Mouse (Mus musculus) spleen, postnatal 0 days (tissue): Measurements from ENCODE around the gene Cmklr1. TPM values are rescaled to one million over a fixed set of nuclear protein-coding genes. Genes with fewer than 3 reads are reported as not detected.

Experiments used
- polyA plus RNA-seq: library from polyadenylated mRNA; unstranded; fragments of >200 nt; fragmentation: Nextera tagmentation; extraction: Ambion mirVana; gene quantifications from 2 replicates; pipeline ENCODE4 v1.2.1, GENCODE M21; 2015

Gene Cmklr1
- polyA plus RNA-seq: 2.4 and 2.6 TPM in 2 replicates

GRCm38 (mm10) chr5:113650035-113650865 lies at the start of gene Cmklr1:
Gene Cmklr1, minus strand, starts transcription at chr5:113650426.

Other genes starting within 250 kb of the Cmklr1 start
- gene Wscd2, start 160.1 kb downstream of the Cmklr1 start, polyA plus RNA-seq: 0.60 and 0.80 TPM in 2 replicates
- not detected in 2 replicates for gene 1700069L16Rik, start 74.3 kb upstream of the Cmklr1 start, polyA plus RNA-seq
- 1.9 and 2.1 TPM in 2 replicates for gene Ficd, start 85.4 kb upstream of the Cmklr1 start, polyA plus RNA-seq
- 18.7 and 21.1 TPM in 2 replicates for gene Sart3, start 122.1 kb upstream of the Cmklr1 start, polyA plus RNA-seq
- gene Iscu, start 122.3 kb upstream of the Cmklr1 start, polyA plus RNA-seq: 143 and 147 TPM in 2 replicates
- 12.8 and 18.1 TPM in 2 replicates for gene Tmem119, start 150.1 kb upstream of the Cmklr1 start, polyA plus RNA-seq
- gene Selplg, start 182.2 kb upstream of the Cmklr1 start, polyA plus RNA-seq: 58.2 and 72.8 TPM in 2 replicates